Mouse (Mus musculus) right cerebral cortex, adult 2 months (tissue): ENCODE measurements around the gene Olfr699.
"Not testable (repeated sequence)": the region's sequence is repeated elsewhere in the genome, so short reads cannot be mapped to it uniquely, and the experiment has no call there.

Source experiments
- DNase-seq, 2 experiments: peaks; one replicate each; pipeline ENCODE4 v3.0.0; 2021 to 2022; ENCODE audit warnings: low spot score in 2 of 2

Olfr699 gene

GRCm38 (mm10) chr7:106793098-106793497 is at the start of gene Olfr699:
Gene Olfr699 (minus strand): TSS chr7:106793198.
- no peak for DNase-seq

- no peak for DNase-seq
Measured at GRCm38 (mm10) chr7:106833793-106834192, 40.8 kb upstream of the Olfr699 start, which contains the start of gene Olfr702. Gene Olfr702 (minus strand): TSS chr7:106833893.

- DNase-seq, result no peak
Measured at GRCm38 (mm10) chr7:106818414-106818813, 25.4 kb upstream of the Olfr699 start.

- no peak for DNase-seq
Measured at GRCm38 (mm10) chr7:106815775-106816174, 22.8 kb upstream of the Olfr699 start.

- DNase-seq, result no peak
Measured at GRCm38 (mm10) chr7:106813829-106814228, 20.8 kb upstream of the Olfr699 start, which contains the start of gene Olfr701. Gene Olfr701 (plus strand): TSS chr7:106814129.

GRCm38 (mm10) chr7:106808734-106809133 is 15.7 kb upstream of the Olfr699 start, which contains the start of gene Olfr700:
Gene Olfr700 (minus strand): TSS chr7:106808834.
- DNase-seq, result no peak

GRCm38 (mm10) chr7:106788330-106788729 is 4.7 kb downstream of the Olfr699 start:
- no peak for DNase-seq

- not testable (repeated sequence) for DNase-seq
Measured at GRCm38 (mm10) chr7:106761008-106761407, 32.0 kb downstream of the Olfr699 start.

- no peak for DNase-seq
Measured at GRCm38 (mm10) chr7:106758800-106759199, 34.2 kb downstream of the Olfr699 start.

- no peak for DNase-seq
Measured at GRCm38 (mm10) chr7:106755297-106755696, 37.7 kb downstream of the Olfr699 start, which contains the start of gene Olfr698. Gene Olfr698 (minus strand): TSS chr7:106755397.

GRCm38 (mm10) chr7:106745811-106746210 is 47.2 kb downstream of the Olfr699 start:
- DNase-seq, result no peak

GRCm38 (mm10) chr7:106742343-106742742 is 50.7 kb downstream of the Olfr699 start, which contains the start of gene Olfr697:
Gene Olfr697 (minus strand): TSS chr7:106742443.
- no peak for DNase-seq
